Mouse (Mus musculus): Measurements from ENCODE around the gene Tti1. TPM values are rescaled to one million over a fixed set of nuclear protein-coding genes. Genes with fewer than 3 reads are reported as not detected.

The Tti1 gene
- polyA plus RNA-seq, 1 experiment from 2014 or later = 13.6 TPM

DNA sequence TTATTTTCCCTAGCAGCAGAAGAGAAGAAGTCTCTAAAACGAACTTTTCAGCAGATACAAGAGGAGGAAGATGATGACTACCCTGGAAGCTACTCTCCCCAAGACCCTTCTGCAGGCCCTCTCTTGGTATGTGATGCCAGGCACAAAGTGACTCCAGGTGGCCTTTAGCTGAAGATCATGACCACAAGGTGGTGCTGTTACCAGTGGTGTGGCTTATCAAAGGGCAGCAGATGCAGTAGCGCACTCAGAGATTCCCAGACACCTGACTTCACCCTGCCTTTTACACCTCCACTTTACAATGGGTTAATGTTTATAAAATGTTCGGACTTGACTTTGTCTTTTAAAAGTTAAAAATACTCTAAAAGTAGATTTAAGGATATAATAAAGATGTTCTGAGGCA is 19.7 kb upstream of the Tti1 start:
- Histone ChIP-seq H3K27ac (no peak overlapping the region), H3K4me2 (ENCODE audit: low read length) (no peak overlapping the region), H3K36me3 (ENCODE audit: insufficient read depth, low read length) (peaks cover 40% of the 10 kb centered on the region), H3K9ac (ENCODE audit: low read depth, low read length) (no peak overlapping the region), H3K9me3 (replicated peaks; ENCODE audit: low read length) (no peaks in the 10 kb centered on the region), H3K4me1 (replicated peaks; ENCODE audit: insufficient read depth, low read length) (no peaks in the 10 kb centered on the region), H3K27me3 (ENCODE audit: insufficient read depth, low read length) (no peaks in the 10 kb centered on the region), H3K4me3 (replicated peaks; ENCODE audit: low read depth, low read length) (no peak overlapping the region)
- TF ChIP-seq CTCF (IDR thresholded peaks at IDR 0.05; ENCODE audit: low read depth) = peak; percentile 75
- WGBS = 71% methylated on average over 3 of the region's 3 CpGs
- no peak for ATAC-seq (replicated peaks; ENCODE audit: low FRiP score, low read depth)
- DNase-seq (ENCODE audit: low spot score) = peak; percentile 71

DNA sequence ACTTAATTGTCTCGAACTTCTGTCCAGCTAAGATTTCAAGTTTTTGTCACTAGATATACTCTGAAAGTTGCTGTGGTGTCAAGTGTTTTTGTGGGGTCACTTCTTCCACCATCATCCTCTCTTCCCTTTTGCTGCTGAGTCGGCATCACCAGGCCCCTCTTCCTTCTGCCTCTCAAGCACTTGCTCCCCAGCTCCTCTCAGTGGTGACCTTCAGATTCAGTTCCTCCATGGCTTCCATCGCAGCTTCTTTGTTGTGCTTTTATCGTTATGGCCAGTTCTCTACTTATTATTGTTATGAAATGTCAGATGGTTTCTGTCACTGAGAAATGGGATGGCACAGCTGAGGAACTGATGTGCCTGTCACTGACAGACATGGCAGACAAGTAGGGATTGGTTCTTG is 18.0 kb upstream of the Tti1 start:
- peaks cover 39% of the 10 kb centered on the region for H3K36me3 ChIP-seq (ENCODE audit: insufficient read depth, low read length)
- WGBS = 65% methylated on average over 4 of the region's 4 CpGs

DNA sequence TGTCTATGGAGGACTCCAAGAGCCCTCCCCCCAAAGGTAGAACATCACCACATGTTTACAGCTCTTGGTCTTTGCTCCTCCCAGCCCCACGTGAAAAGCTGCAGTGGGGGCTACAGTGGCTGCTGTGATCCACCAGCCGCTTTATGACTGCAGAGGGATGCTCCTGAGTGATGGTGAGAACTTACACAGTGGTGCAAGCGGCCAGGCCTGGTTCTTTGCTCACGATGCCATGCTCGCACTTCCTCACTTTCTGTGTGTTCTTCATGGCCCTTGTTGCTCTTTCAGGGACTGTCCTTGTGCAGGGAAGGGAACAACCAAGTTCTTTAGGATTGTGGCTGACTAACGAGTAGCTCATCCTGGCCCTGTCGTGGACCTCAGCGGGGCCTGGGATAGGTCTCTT is 15.3 kb upstream of the Tti1 start:
- ATAC-seq (replicated peaks; ENCODE audit: low FRiP score, low read depth) (no peak), DNase-seq (ENCODE audit: low spot score) (no peak)
- no peak for TF ChIP-seq CTCF (IDR thresholded peaks at IDR 0.05; ENCODE audit: low read depth)
- 79% methylated on average over 8 of the region's 8 CpGs for WGBS
- H3K36me3 ChIP-seq (ENCODE audit: insufficient read depth, low read length) = peaks cover 28% of the 10 kb centered on the region
- H3K4me1 ChIP-seq (replicated peaks; ENCODE audit: insufficient read depth, low read length) = no peaks in the 10 kb centered on the region
- no peak overlapping the region for H3K27ac ChIP-seq
- H3K9ac ChIP-seq (ENCODE audit: low read depth, low read length) = no peak overlapping the region
- no peaks in the 10 kb centered on the region for H3K27me3 ChIP-seq (ENCODE audit: insufficient read depth, low read length)
- no peak overlapping the region for H3K4me2 ChIP-seq (ENCODE audit: low read length)
- H3K4me3 ChIP-seq (replicated peaks; ENCODE audit: low read depth, low read length) = no peak overlapping the region
- no peaks in the 10 kb centered on the region for H3K9me3 ChIP-seq (replicated peaks; ENCODE audit: low read length)

More for the DNA sequence above, 18.0 kb upstream of the Tti1 start:
- Histone ChIP-seq H3K9ac (ENCODE audit: low read depth, low read length) (no peak overlapping the region), H3K9me3 (replicated peaks; ENCODE audit: low read length) (no peaks in the 10 kb centered on the region), H3K27me3 (ENCODE audit: insufficient read depth, low read length) (no peaks in the 10 kb centered on the region), H3K4me1 (replicated peaks; ENCODE audit: insufficient read depth, low read length) (no peaks in the 10 kb centered on the region), H3K4me2 (ENCODE audit: low read length) (no peak overlapping the region), H3K4me3 (replicated peaks; ENCODE audit: low read depth, low read length) (no peak overlapping the region), H3K27ac (no peak overlapping the region)
- ATAC-seq (replicated peaks; ENCODE audit: low FRiP score, low read depth) (no peak), DNase-seq (ENCODE audit: low spot score) (no peak)
- TF ChIP-seq CTCF (IDR thresholded peaks at IDR 0.05; ENCODE audit: low read depth) = no peak

DNA sequence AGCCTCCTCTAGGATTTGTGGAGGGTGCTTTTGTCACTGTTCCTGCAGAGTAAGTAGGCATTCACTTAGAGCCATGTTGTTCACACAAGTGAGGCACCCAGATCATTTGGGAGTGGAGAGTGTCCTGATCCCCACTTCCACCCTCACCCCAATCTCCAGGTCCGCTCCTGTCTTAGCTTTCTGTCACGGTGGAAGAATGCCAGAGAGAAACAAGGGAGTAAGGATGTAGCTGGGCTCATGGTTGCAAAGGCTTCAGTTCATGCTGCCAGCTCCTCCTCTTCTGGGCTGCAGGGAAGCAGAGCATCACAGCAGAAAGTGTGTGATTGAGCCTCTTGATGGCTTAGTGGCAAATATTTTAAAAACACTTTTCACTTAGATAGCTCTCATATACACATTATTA is 12.2 kb upstream of the Tti1 start:
- 67% methylated on average over 2 of the region's 2 CpGs for WGBS
- TF ChIP-seq CTCF (IDR thresholded peaks at IDR 0.05; ENCODE audit: low read depth) = no peak
- Histone ChIP-seq H3K4me1 (replicated peaks; ENCODE audit: insufficient read depth, low read length) (no peaks in the 10 kb centered on the region), H3K9me3 (replicated peaks; ENCODE audit: low read length) (no peaks in the 10 kb centered on the region), H3K4me2 (ENCODE audit: low read length) (no peak overlapping the region), H3K27ac (no peak overlapping the region), H3K9ac (ENCODE audit: low read depth, low read length) (no peak overlapping the region), H3K4me3 (replicated peaks; ENCODE audit: low read depth, low read length) (no peak overlapping the region), H3K36me3 (ENCODE audit: insufficient read depth, low read length) (peaks cover 30% of the 10 kb centered on the region), H3K27me3 (ENCODE audit: insufficient read depth, low read length) (no peaks in the 10 kb centered on the region)
- no peak for ATAC-seq (replicated peaks; ENCODE audit: low FRiP score, low read depth)
- no peak for DNase-seq (ENCODE audit: low spot score)

DNA sequence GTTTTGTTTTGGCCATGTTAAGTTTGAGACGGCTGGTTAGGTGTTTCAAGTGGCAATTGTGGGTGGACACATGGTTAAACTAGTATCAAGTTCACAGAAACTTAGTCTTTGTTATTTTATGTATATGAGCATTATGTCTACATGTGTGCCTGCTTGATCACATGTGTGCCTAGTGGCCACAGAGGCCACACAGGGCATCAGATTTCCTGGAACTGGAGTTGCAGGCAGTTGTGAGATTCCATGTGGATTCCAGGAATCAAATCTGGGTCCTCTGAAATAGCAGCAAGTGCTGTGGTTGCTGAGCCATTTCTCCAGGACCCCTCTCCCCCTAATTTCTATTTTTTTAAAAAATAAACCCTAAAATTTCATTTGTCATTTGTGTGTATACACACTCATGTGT is 11.4 kb upstream of the Tti1 start:
- H3K4me1 ChIP-seq (replicated peaks; ENCODE audit: insufficient read depth, low read length) = no peaks in the 10 kb centered on the region
- DNase-seq (ENCODE audit: low spot score) = no peak
- H3K36me3 ChIP-seq (ENCODE audit: insufficient read depth, low read length) = peaks cover 23% of the 10 kb centered on the region
- no peak for ATAC-seq (replicated peaks; ENCODE audit: low FRiP score, low read depth)
- H3K4me3 ChIP-seq (replicated peaks; ENCODE audit: low read depth, low read length) = no peak overlapping the region
- no peaks in the 10 kb centered on the region for H3K9me3 ChIP-seq (replicated peaks; ENCODE audit: low read length)
- WGBS = 37% methylated on average over 1 of the region's 1 CpGs
- TF ChIP-seq CTCF (IDR thresholded peaks at IDR 0.05; ENCODE audit: low read depth) = no peak
- no peak overlapping the region for H3K4me2 ChIP-seq (ENCODE audit: low read length)
- no peaks in the 10 kb centered on the region for H3K27me3 ChIP-seq (ENCODE audit: insufficient read depth, low read length)
- no peak overlapping the region for H3K9ac ChIP-seq (ENCODE audit: low read depth, low read length)
- H3K27ac ChIP-seq = no peak overlapping the region

DNA sequence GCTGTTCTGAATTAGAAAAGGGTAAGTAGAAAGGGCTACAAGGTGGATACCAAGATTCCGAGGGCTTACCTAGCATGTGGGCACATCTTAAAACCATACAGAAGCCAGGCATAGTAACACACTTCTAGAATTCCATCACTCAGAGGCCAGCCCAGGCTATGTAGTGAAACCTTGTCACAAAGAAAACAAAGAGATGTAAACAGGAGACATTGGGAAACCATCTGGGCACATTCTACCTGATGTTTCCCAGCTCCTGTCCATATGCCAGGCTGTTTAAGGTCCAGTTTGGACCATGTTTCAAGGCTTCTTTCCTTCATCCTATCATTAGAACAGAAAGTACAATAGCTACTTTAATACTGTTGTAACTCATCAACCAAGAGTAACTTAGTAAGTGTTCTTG is 9.3 kb upstream of the Tti1 start:
- Histone ChIP-seq H3K9me3 (replicated peaks; ENCODE audit: low read length) (no peaks in the 10 kb centered on the region), H3K36me3 (ENCODE audit: insufficient read depth, low read length) (0 out of 2 replicates have a peak, but pooled peaks cover 11% of the 10 kb centered on the region), H3K4me2 (ENCODE audit: low read length) (no peak overlapping the region), H3K27ac (no peak overlapping the region), H3K4me1 (replicated peaks; ENCODE audit: insufficient read depth, low read length) (no peaks in the 10 kb centered on the region), H3K4me3 (replicated peaks; ENCODE audit: low read depth, low read length) (no peak overlapping the region), H3K9ac (ENCODE audit: low read depth, low read length) (no peak overlapping the region), H3K27me3 (ENCODE audit: insufficient read depth, low read length) (no peaks in the 10 kb centered on the region)
- WGBS = 91% methylated on average over 1 of the region's 1 CpGs
- DNase-seq (ENCODE audit: low spot score) = no peak
- ATAC-seq (replicated peaks; ENCODE audit: low FRiP score, low read depth) = no peak
- no peak for TF ChIP-seq CTCF (IDR thresholded peaks at IDR 0.05; ENCODE audit: low read depth)

DNA sequence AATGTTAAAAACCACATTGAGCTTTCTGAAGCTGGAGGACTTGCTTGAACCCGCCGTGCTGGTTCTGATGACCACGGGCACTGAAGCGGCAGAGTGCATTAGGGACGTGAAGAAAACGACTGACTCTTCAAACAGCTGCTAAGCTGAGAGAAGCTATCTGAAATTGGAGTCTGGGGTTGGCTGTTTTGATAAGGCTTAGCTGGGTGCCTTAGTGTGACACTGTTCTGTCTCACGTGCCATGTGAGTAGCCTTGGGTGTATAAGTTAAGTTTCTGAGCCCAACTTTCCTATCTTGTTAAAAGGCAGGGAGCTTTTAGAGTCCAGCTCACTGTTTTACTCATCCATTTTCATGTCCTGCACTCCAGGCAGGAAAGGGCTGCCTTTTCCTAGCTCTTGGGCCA is 8.7 kb upstream of the Tti1 start:
- H3K36me3 ChIP-seq (ENCODE audit: insufficient read depth, low read length) = 0 out of 2 replicates have a peak, but pooled peaks cover 7% of the 10 kb centered on the region
- no peak for TF ChIP-seq CTCF (IDR thresholded peaks at IDR 0.05; ENCODE audit: low read depth)
- H3K27me3 ChIP-seq (ENCODE audit: insufficient read depth, low read length) = no peaks in the 10 kb centered on the region
- no peak for ATAC-seq (replicated peaks; ENCODE audit: low FRiP score, low read depth)
- H3K9me3 ChIP-seq (replicated peaks; ENCODE audit: low read length) = no peaks in the 10 kb centered on the region
- 56% methylated on average over 7 of the region's 7 CpGs for WGBS
- no peak overlapping the region for H3K27ac ChIP-seq
- no peak overlapping the region for H3K4me3 ChIP-seq (replicated peaks; ENCODE audit: low read depth, low read length)
- DNase-seq (ENCODE audit: low spot score) = no peak
- H3K9ac ChIP-seq (ENCODE audit: low read depth, low read length) = no peak overlapping the region
- H3K4me1 ChIP-seq (replicated peaks; ENCODE audit: insufficient read depth, low read length) = no peaks in the 10 kb centered on the region
- no peak overlapping the region for H3K4me2 ChIP-seq (ENCODE audit: low read length)

Data from kidney, postnatal 0 days (tissue).